Comparison of ENCODE assay signal across 15 mouse cellular contexts in the genomic region with DNA sequence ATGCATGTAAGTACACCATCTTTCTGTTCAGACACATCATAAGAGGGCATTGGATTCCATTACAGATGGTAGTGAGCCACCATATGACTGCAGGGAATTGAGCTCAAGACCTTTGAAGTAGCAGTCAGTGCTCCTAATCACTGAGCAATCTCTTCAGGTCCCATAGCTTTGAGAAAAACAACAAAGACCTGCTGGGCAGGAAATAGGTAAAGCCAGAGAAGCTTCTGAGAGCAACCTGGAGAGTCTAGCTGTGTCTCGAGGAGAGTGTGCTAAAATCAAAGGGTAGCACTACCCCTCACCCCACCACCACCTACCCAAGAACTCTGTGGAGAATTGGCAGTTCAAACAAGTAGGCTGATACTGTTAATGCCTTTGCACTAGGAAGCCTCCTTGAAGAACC.
DNase-seq lines count a peak whose midpoint lies in the region.
"Had no signal": no experiment of that assay in that cellular context is flagged by ENCODE, and none has a peak within 500 bp of the region (broad histone marks: within the 10 kb centered on the region; RNA-seq: fewer than 3 reads in every experiment).

No protein-coding gene starts in this region.

- DNase-seq in CD4-positive helper T cell, adult 2 months (ENCODE audit: low read depth, low spot score): peak; percentile 62
- peak; percentile 66 for DNase-seq in T-cell, adult 2 months (ENCODE audit: low spot score)
- DNase-seq in naive thymus-derived CD4-positive, alpha-beta T cell, adult 2 months (ENCODE audit: low read depth): peak; percentile 67
- DNase-seq in thymus, postnatal 36 days: peak; percentile 11 to 14
- DNase-seq in layer of hippocampus, postnatal 36 days: no peak
- no peak for DNase-seq in kidney, postnatal 4 days
- DNase-seq in cerebellum, adult 8-10 months: no peak
- DNase-seq: adrenal gland, postnatal 14 days; cerebellum, adult 11 months; cerebellum, postnatal 10 days; gastrocnemius, adult 2 months; heart, adult 2 months; kidney, adult 8-10 months; lung, postnatal 14 days; right cerebral cortex, postnatal 4 days had no signal

Comparison
In these comparisons a context has a peak if more than half of its experiments do, and no peak if none do; other contexts are left out.
1. DNase-seq: peak in CD4-positive helper T cell, adult 2 months (single experiment), T-cell, adult 2 months (single experiment), naive thymus-derived CD4-positive, alpha-beta T cell, adult 2 months (single experiment) and thymus, postnatal 36 days (2 of 2); none in layer of hippocampus, postnatal 36 days (0 of 2), kidney, postnatal 4 days (0 of 2) and cerebellum, adult 8-10 months (single experiment).